Mouse (Mus musculus): ENCODE measurements around the gene Tmem170b. TPM values are rescaled to one million over a fixed set of nuclear protein-coding genes. Genes with fewer than 3 reads are reported as not detected.
"Not testable (repeated sequence)": the region's sequence is repeated elsewhere in the genome, so short reads cannot be mapped to it uniquely, and the experiment has no call there.

Gene Tmem170b
- polyA plus RNA-seq, 1 experiment from 2014 or later, result 26.6 TPM

DNA sequence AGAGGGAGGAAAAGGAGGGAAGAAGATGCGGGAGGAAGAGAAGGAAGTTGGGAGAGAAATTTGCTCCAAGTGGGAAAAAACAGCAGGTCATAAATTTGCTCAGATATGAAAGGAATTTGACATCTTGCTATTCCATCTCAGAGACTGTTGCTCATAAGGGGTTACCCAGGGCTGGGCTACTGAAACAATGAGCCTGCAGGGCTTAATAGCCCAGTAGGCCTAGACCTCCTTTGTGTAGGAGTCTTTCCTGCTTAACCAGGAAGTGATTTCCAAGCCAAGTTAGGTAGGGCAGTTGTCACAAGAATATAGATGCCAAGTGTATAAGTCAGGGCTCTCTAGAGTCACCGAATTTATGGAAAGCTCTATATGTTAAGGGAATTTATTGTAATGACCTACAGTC lies 48.1 kb downstream of the Tmem170b start:
- H3K4me1 ChIP-seq, result no peaks in the 10 kb centered on the region

DNA sequence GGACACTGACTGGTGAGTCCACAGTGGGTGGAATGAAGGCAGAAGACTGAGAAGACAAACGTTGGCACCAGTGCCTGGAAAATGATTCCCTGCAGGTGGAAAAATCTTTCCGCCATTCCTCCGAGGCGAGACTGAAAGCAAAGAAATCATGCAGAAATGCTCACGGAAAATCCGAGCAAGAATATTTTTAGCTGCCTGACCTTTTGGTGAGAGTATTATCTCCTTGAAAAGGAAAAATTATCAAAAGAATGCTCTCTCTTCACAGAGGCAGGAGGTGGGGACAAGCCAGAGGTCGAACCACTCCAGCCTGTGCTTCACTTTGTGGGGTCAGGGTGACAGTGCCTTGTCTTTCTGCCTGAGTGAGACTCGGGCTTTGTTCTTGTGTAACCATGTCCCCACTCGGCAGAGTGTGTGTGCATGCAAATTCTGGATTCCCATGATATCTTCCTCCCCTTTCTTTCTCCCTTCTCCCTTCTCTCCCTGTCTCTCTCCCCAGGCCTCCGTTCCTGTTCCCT lies 49.9 kb downstream of the Tmem170b start:
- WGBS, result 75% methylated on average over 10 of the region's 10 CpGs
- ATAC-seq (ENCODE audit: low FRiP score, low read depth), result no peak

More for the DNA sequence above, 48.1 kb downstream of the Tmem170b start:
- ATAC-seq (ENCODE audit: low FRiP score, low read depth), result no peak
- no peak overlapping the region for H3K9ac ChIP-seq (replicated peaks)
- H3K36me3 ChIP-seq, result no peaks in the 10 kb centered on the region
- no peak overlapping the region for H3K4me3 ChIP-seq
- WGBS, result 90% methylated on average over 2 of the region's 2 CpGs
- no peak overlapping the region for H3K4me2 ChIP-seq (replicated peaks)
- no peaks in the 10 kb centered on the region for H3K27me3 ChIP-seq
- no peaks in the 10 kb centered on the region for H3K9me3 ChIP-seq
- no peak overlapping the region for H3K27ac ChIP-seq (replicated peaks)

DNA sequence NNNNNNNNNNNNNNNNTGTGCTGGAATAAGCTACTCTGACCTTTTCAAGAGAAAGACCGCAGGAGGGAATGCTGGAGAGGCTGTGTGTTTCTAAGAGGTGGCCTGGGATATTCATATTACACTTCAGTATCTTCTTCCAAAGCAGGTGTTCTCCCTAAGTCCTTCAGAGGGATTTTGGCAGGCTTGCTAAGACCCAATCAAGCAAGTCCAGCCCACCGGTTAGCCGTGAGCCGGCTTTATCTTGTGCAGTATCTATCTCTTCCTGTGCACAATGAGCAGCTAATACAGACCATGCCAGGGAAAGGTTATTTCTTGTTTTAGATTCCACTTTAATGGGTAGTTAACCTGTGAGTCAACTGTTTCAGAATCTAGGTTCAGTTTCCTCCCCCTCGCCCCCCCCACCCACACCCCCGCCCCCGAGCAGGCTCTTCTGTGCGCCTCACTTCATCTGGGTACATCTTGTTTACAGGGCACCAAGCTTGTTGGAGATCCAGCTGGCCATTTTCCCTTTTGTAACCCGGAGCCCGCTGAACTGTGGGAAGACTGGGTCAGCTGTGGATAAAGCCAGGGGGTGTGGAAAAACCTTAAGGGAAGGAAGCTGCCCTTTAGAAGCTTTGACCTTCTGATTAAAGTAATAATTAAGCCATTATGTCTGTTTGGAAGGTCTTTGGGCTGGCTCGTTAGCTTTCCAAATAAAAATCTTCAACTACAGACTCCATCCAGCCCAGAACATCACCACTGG lies 54.5 kb downstream of the Tmem170b start:
- no peaks in the 10 kb centered on the region for H3K9me3 ChIP-seq
- H3K9ac ChIP-seq (replicated peaks), result no peak overlapping the region
- H3K36me3 ChIP-seq, result no peaks in the 10 kb centered on the region
- WGBS, result 58% methylated on average over 11 of the region's 11 CpGs
- no peak for ATAC-seq (ENCODE audit: low FRiP score, low read depth)
- H3K27me3 ChIP-seq, result no peaks in the 10 kb centered on the region
- H3K4me2 ChIP-seq (replicated peaks), result no peak overlapping the region
- peaks cover 13% of the 10 kb centered on the region; the same call in 1 of the 2 replicates for H3K4me1 ChIP-seq
- H3K27ac ChIP-seq (replicated peaks), result no peak overlapping the region
- no peak overlapping the region for H3K4me3 ChIP-seq

More for the DNA sequence above, 49.9 kb downstream of the Tmem170b start:
- H3K27me3 ChIP-seq, result no peaks in the 10 kb centered on the region
- no peak overlapping the region for H3K4me2 ChIP-seq (replicated peaks)
- no peak overlapping the region for H3K4me3 ChIP-seq
- H3K27ac ChIP-seq (replicated peaks), result no peak overlapping the region
- peaks cover 6% of the 10 kb centered on the region; the same call in 1 of the 2 replicates for H3K4me1 ChIP-seq
- H3K9me3 ChIP-seq, result no peaks in the 10 kb centered on the region
- no peak overlapping the region for H3K9ac ChIP-seq (replicated peaks)
- no peaks in the 10 kb centered on the region for H3K36me3 ChIP-seq

DNA sequence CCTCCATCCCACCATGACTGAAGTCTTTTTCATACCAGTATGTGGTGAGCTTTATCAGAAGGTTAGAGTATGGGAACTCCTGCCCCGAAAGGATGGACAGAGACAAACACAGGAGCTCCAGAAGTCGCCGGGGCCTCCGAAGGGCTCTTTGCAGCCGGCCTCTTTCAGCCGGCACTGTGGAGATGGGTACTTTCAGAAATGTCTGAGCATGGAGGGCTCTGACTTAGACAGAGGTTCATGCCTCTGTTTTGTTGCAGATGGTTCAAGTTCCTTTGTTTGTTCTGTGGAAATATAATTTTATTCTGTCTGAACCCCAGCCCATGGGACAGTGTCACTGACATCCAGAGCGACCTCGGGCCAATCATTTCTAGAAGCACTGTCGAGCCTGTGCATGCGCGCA lies 55.4 kb downstream of the Tmem170b start:
- no peaks in the 10 kb centered on the region for H3K27me3 ChIP-seq
- H3K9me3 ChIP-seq, result no peaks in the 10 kb centered on the region
- no peaks in the 10 kb centered on the region for H3K36me3 ChIP-seq
- no peak overlapping the region for H3K9ac ChIP-seq (replicated peaks)
- peaks cover 13% of the 10 kb centered on the region; the same call in 1 of the 2 replicates for H3K4me1 ChIP-seq
- H3K4me3 ChIP-seq, result no peak overlapping the region
- no peak overlapping the region for H3K4me2 ChIP-seq (replicated peaks)
- no peak overlapping the region for H3K27ac ChIP-seq (replicated peaks)
- no peak for ATAC-seq (ENCODE audit: low FRiP score, low read depth)
- WGBS, result 86% methylated on average over 11 of the region's 11 CpGs

DNA sequence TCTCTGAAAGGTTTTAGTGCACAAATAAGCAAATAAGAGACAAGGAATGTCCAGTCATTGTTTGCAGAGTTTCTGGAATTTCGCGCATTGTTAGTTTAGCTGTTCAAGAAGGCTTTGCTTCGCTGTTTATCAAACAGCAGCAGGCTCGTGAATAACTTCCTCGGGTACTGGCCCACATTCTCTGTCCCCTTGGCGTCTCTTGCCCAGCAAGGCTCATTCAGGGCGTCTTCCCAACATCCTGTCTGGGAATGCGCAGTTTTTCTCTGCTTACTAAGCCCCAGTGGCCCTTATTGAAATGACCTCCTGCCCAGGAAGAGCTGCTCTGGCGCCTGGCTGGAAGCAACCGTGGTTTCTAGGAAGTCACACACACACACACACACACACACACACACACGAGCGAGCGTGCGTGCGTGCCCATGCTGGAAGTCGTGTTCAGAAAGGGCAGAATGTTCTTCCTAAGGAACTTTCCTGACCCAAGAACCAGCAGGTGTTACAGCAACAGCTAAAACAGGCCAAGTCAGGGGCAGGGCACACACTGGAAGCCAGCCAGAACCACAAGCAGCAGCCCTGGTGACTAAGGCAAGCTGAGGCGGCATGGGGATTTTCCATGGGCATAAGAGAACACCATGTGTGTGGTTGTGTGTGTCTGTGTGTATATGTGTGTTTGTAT lies 56.8 kb downstream of the Tmem170b start:
- Histone ChIP-seq H3K4me3 (no peak overlapping the region), H3K9me3 (no peaks in the 10 kb centered on the region), H3K27me3 (no peaks in the 10 kb centered on the region), H3K27ac (replicated peaks) (no peak overlapping the region), H3K36me3 (no peaks in the 10 kb centered on the region), H3K9ac (replicated peaks) (no peak overlapping the region), H3K4me2 (replicated peaks) (no peak overlapping the region; the same call in 1 of the 2 replicates), H3K4me1 (peaks cover 13% of the 10 kb centered on the region; the same call in 1 of the 2 replicates)
- ATAC-seq (ENCODE audit: low FRiP score, low read depth), result no peak
- WGBS, result 47% methylated on average over 17 of the region's 17 CpGs

DNA sequence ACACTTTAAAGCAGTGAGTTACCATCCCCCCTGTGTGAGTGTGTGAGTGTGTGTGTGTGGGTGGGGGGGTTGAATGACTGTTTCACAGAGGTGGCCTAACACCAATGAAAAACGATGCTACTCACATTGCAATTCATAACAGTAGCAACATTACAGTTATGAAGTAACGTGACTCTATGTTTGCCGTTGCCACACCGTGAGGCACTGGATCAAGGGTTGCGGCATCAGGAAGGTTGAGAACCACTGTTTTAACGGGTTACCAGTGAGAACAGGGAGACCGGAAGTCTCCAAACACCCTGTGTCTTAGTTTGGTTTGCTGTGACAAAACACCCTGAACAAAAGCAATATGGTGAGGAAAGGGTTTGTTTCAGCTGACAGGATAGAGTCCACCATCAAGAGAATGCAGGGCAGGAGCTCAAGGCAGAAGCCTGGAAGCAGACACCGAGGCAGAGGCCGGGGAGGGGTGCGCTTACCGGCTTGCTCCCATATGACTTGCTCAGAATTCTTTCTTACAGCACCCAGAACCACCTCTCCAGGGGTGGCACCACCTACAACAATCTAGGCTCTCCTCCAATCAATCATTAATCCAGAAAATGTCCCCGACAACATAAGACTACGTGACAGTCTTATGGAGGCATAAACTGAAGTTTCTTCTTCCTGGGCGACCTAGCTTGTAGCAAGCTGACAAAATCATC lies 57.9 kb downstream of the Tmem170b start:
- no peaks in the 10 kb centered on the region for H3K36me3 ChIP-seq
- no peaks in the 10 kb centered on the region for H3K9me3 ChIP-seq
- no peak overlapping the region for H3K4me2 ChIP-seq (replicated peaks)
- no peak overlapping the region for H3K4me3 ChIP-seq
- 91% methylated on average over 14 of the region's 14 CpGs for WGBS
- H3K27ac ChIP-seq (replicated peaks), result no peak overlapping the region
- ATAC-seq (ENCODE audit: low FRiP score, low read depth), result no peak
- no peaks in the 10 kb centered on the region for H3K27me3 ChIP-seq
- H3K9ac ChIP-seq (replicated peaks), result no peak overlapping the region
- peaks cover 13% of the 10 kb centered on the region; the same call in 1 of the 2 replicates for H3K4me1 ChIP-seq

DNA sequence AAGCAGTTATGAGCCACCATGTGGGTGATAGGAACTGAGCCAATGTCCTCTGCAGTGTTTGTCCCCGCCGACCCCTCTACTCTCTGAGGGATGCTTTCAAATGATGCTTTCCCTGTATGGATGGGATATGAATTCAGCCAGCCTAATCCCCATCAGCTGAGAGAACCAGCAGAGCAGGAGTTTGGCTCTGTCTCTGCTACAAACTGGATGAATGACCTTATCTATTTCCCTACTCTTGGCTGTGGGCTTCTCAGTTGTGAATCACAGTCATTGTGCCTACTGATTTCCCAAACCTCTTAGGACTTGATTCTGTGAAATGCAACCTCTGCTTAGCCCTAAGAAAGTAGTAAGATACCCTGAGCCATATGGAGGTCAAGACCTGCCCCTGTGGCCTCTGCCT lies 64.2 kb downstream of the Tmem170b start:
- Histone ChIP-seq H3K4me2 (replicated peaks) (no peak overlapping the region), H3K9me3 (no peaks in the 10 kb centered on the region), H3K36me3 (no peaks in the 10 kb centered on the region), H3K9ac (replicated peaks) (no peak overlapping the region), H3K27ac (replicated peaks) (no peak overlapping the region), H3K4me3 (no peak overlapping the region), H3K27me3 (no peaks in the 10 kb centered on the region), H3K4me1 (no peaks in the 10 kb centered on the region)
- 93% methylated on average over 2 of the region's 2 CpGs for WGBS
- ATAC-seq (ENCODE audit: low FRiP score, low read depth), result no peak

DNA sequence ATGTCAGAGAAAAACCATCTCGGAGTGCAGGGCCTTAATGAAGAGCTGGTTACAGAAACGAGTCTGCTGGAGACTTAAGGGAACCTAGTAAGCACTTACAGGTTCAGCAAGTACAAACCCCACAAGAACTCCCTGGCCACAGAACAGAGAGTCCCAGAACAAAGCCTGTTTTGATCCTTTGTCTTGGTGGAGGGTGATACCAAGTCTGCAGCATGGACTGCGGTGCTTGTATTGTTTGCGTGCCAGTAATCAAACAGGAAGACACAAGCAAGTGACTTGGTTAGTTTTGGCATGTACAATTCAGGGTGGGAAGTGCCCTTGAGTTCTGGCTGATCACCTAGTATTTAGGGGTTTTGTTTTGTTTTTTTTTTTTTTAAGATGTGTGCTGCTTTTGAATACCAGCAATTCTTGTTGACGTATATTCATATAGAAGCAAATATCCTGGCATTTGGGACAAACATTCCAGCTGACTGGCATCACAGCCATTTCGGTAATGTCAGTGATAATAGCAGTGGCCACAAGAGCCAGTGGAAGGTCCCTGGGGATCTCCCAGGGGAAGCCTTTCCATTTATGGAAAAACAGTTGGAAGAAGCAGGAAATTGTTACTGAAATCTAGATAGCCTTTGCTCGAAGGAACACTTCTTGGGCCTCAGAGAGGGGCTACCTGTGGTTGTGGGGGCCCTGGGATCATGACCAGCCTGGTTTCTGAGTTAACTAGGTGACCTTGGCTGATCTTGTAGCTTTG lies 64.9 kb downstream of the Tmem170b start:
- Histone ChIP-seq H3K27ac (replicated peaks) (no peak overlapping the region), H3K9ac (replicated peaks) (no peak overlapping the region), H3K27me3 (no peaks in the 10 kb centered on the region), H3K36me3 (no peaks in the 10 kb centered on the region), H3K4me3 (no peak overlapping the region), H3K4me2 (replicated peaks) (no peak overlapping the region), H3K4me1 (no peaks in the 10 kb centered on the region), H3K9me3 (no peaks in the 10 kb centered on the region)
- WGBS, result 72% methylated on average over 7 of the region's 7 CpGs
- no peak for ATAC-seq (ENCODE audit: low FRiP score, low read depth)

DNA sequence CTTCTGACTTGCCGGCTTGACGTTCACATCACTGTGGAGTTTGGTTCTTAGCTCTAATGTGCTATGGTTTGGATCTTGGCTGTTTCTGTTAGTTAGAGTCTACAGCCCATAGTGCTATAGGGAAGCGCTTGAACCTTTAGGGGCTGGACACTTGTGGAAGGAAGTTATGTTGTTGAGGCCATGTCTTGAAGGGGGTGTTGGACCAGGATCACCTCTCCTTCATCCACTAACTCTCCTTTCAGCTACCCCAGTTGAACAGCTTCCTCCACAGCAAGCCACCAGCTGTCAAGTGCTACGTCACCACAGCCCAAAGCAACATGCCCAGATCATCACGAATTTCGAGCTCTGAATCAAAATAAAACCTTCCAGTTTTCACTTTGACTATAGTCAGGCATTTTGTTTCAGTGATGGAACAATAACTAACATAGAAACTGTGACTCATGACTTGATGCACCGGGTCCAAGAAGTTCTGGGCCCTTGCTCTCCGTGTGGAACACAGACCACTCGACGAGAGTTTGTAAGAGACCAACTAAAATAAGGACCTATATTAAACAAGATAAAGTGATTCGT lies 65.5 kb downstream of the Tmem170b start:
- 94% methylated on average over 11 of the region's 11 CpGs for WGBS
- ATAC-seq (ENCODE audit: low FRiP score, low read depth), result no peak
- Histone ChIP-seq H3K9ac (replicated peaks) (no peak overlapping the region), H3K4me3 (no peak overlapping the region), H3K4me1 (no peaks in the 10 kb centered on the region), H3K9me3 (no peaks in the 10 kb centered on the region), H3K4me2 (replicated peaks) (no peak overlapping the region), H3K36me3 (no peaks in the 10 kb centered on the region), H3K27ac (replicated peaks) (no peak overlapping the region), H3K27me3 (no peaks in the 10 kb centered on the region)

DNA sequence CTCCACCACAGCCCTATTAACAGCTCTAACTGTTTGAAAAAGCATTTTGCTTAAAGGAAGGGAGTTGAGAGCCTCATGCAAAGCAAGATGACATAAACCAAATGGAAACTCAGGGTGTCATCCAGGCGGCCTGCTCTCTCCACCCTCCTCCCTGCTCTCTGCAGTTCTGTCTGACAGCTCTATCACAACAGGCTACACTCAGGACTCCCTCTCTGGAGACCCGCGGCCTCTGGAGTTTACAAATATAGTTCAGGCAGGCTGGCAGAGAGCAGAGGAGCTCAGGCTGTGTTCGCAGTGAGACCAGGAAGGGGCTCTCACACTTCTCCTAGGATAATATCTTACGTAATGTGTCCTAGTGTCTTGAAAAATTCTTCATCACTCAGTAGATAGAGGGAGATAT lies 67.2 kb downstream of the Tmem170b start:
- not testable (repeated sequence) for H3K9me3 ChIP-seq; H3K4me3 ChIP-seq; H3K4me2 ChIP-seq (replicated peaks); H3K27ac ChIP-seq (replicated peaks); H3K36me3 ChIP-seq; H3K4me1 ChIP-seq; H3K9ac ChIP-seq (replicated peaks); H3K27me3 ChIP-seq; ATAC-seq (ENCODE audit: low FRiP score, low read depth)
- 70% methylated on average over 5 of the region's 5 CpGs for WGBS

DNA sequence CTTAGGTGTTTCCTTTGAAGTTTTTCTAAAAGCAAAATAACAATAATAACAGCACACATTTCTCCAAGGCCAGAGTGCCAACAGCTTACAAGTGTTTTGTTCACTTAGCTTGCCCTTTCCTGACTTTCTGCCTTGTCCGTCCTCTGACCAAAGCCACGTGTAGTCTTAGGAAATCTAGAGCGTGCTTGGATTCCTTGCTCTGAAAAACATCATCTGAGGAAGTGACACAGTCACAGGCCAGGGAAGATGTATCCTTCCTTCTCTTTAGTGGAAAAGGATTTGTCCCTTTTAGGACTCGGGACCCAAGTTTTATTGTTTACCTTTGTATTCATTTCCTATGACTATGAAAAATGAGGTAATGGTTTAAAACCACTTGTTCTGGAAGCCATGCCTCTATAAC lies 67.8 kb downstream of the Tmem170b start:
- WGBS, result 84% methylated on average over 4 of the region's 4 CpGs
- Histone ChIP-seq H3K27me3 (no peaks in the 10 kb centered on the region), H3K9me3 (no peaks in the 10 kb centered on the region), H3K4me3 (no peak overlapping the region), H3K27ac (replicated peaks) (no peak overlapping the region), H3K9ac (replicated peaks) (no peak overlapping the region), H3K4me2 (replicated peaks) (no peak overlapping the region), H3K4me1 (no peaks in the 10 kb centered on the region), H3K36me3 (no peaks in the 10 kb centered on the region)
- no peak for ATAC-seq (ENCODE audit: low FRiP score, low read depth)

All from midbrain, embryonic 12.5 days (tissue).